Comparison of ENCODE assay signal across 8 mouse cellular contexts in the genomic region with DNA sequence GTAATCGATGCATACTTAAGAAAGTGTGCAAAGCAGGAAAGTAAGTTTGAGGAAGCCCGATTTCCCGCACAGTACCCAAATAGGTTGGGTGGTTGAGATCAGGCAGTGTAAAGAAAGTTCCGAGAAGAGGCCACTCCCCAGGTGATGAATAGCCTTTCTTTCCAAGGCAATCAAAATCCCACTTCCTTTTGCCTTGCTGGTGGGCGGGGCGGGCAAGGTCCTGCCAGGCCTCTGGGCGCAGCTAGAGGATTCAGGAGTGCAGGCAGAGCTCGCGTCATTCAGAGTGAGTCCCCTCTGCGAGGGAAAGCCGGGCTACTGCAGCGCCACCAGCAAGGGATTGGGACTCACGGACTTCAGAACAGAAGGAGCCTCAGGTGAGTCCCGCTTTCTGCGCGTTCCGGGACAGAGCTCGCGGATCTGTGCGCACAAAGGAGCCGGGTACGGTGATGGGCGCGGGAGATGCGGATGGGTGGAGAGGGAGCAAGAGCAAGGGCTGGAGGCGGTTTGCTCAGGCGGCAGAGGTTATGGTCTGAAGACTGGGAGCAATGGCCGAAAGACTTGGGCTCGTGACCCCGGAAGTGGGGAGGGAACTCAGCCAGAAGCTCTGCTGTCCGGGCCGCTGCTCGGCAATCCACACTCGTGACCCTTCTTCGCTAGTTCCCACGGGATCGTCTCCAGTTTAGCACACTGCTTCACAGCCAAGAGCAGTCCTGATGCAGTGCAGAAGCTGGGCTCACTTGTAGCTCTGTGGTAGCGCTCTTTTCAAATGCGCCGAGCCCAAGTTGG. TPM values are rescaled to one million over a fixed set of nuclear protein-coding genes. Genes with fewer than 3 reads are reported as not detected.
A peak's percentile ranks its signal among the peaks of the same experiment; 100 is the strongest.
DNase-seq lines count a peak whose midpoint lies in the region; ATAC-seq and TF ChIP-seq lines count a peak whose summit lies in the region.

No protein-coding gene starts in this region.

- no peaks in the 10 kb centered on the region for H3K36me3 ChIP-seq in heart, embryonic 13.5 days
- H3K36me3 ChIP-seq in kidney, embryonic 16.5 days (ENCODE audit: insufficient read depth, low read length), result no peaks in the 10 kb centered on the region
- no peaks in the 10 kb centered on the region for H3K36me3 ChIP-seq in liver, embryonic 12.5 days
- H3K36me3 ChIP-seq in splenic B cell, adult 2 months (ENCODE audit: control insufficient read depth, insufficient read depth, low read length, poor library complexity, severe bottlenecking), result no peaks in the 10 kb centered on the region

- peak overlapping the region; percentile 98 for H3K27ac ChIP-seq in heart, embryonic 13.5 days (replicated peaks)
- peak overlapping the region; percentile 99 for H3K27ac ChIP-seq in kidney, embryonic 16.5 days (ENCODE audit: low read length)
- peak overlapping the region; percentile 84 for H3K27ac ChIP-seq in liver, embryonic 12.5 days

- peak; percentile 65 for DNase-seq in CD4-positive, CD25-positive, alpha-beta regulatory T cell, adult 2 months (ENCODE audit: low read depth, low spot score)
- DNase-seq in brain, embryonic 14.5 days (ENCODE audit: low read depth), result peak; percentile 86
- DNase-seq in naive thymus-derived CD4-positive, alpha-beta T cell, adult 2 months (ENCODE audit: low read depth), result peak; percentile 42
- peak; percentile 54 for DNase-seq in splenic B cell, adult 2 months (ENCODE audit: low read depth, low spot score)

- peak; percentile 78 for ATAC-seq in erythroid progenitor cell, adult 5-6 weeks (replicated peaks; ENCODE audit: low FRiP score, poor library complexity, severe bottlenecking)
- peak; percentile 79; the same call in 1 of the 2 replicates for ATAC-seq in heart, embryonic 13.5 days (ENCODE audit: extremely low read depth, insufficient number of reproducible peaks, low FRiP score, low TSS enrichment)
- peak; percentile 97 for ATAC-seq in kidney, embryonic 16.5 days (ENCODE audit: low FRiP score, low TSS enrichment)
- peak; percentile 85 for ATAC-seq in liver, embryonic 12.5 days

- H3K9ac ChIP-seq in heart, embryonic 13.5 days, result peak overlapping the region; percentile 89
- H3K9ac ChIP-seq in kidney, embryonic 16.5 days (replicated peaks; ENCODE audit: low read length), result peak overlapping the region; percentile 83
- peak overlapping the region; percentile 72 for H3K9ac ChIP-seq in liver, embryonic 12.5 days

- no peak for TF ChIP-seq CTCF in brain, embryonic 14.5 days (IDR thresholded peaks at IDR 0.05; ENCODE audit: borderline replicate concordance, extremely low read depth, insufficient read depth, insufficient read length)

- no peaks in the 10 kb centered on the region for H3K27me3 ChIP-seq in heart, embryonic 13.5 days (replicated peaks)
- H3K27me3 ChIP-seq in kidney, embryonic 16.5 days (ENCODE audit: insufficient read depth, low read length), result no peaks in the 10 kb centered on the region
- no peaks in the 10 kb centered on the region for H3K27me3 ChIP-seq in liver, embryonic 12.5 days (replicated peaks)
- H3K27me3 ChIP-seq in splenic B cell, adult 2 months (ENCODE audit: control insufficient read depth, insufficient read depth, low read length, poor library complexity, severe bottlenecking), result no peaks in the 10 kb centered on the region

- H3K4me1 ChIP-seq in heart, embryonic 13.5 days, result peaks cover 30% of the 10 kb centered on the region
- peaks cover 29% of the 10 kb centered on the region for H3K4me1 ChIP-seq in kidney, embryonic 16.5 days (ENCODE audit: insufficient read depth, low read length)
- H3K4me1 ChIP-seq in liver, embryonic 12.5 days, result peaks cover 36% of the 10 kb centered on the region

- peak overlapping the region; percentile 79 for H3K4me2 ChIP-seq in heart, embryonic 13.5 days
- peak overlapping the region; percentile 60 for H3K4me2 ChIP-seq in kidney, embryonic 16.5 days (replicated peaks; ENCODE audit: low read depth, low read length)
- peak overlapping the region; percentile 76 for H3K4me2 ChIP-seq in liver, embryonic 12.5 days

- peak overlapping the region; percentile 80 for H3K4me3 ChIP-seq in heart, embryonic 13.5 days
- H3K4me3 ChIP-seq in kidney, embryonic 16.5 days (ENCODE audit: low read length), result peak overlapping the region; percentile 71
- peak overlapping the region; percentile 67 for H3K4me3 ChIP-seq in liver, embryonic 12.5 days

- TF ChIP-seq POLR2A in brain, embryonic 14.5 days (IDR thresholded peaks at IDR 0.05; ENCODE audit: borderline replicate concordance, extremely low read depth, insufficient read depth, insufficient read length, poor library complexity, severe bottlenecking), result no peak; the same call in 1 of the 2 replicates

- H3K9me3 ChIP-seq in heart, embryonic 13.5 days, result no peaks in the 10 kb centered on the region
- H3K9me3 ChIP-seq in kidney, embryonic 16.5 days (ENCODE audit: low read length), result no peaks in the 10 kb centered on the region; the same call in 1 of the 2 replicates
- H3K9me3 ChIP-seq in liver, embryonic 12.5 days (replicated peaks), result no peaks in the 10 kb centered on the region

- under 1% methylated on average over 40 of the region's 40 CpGs for WGBS in heart, embryonic 13.5 days
- under 1% methylated on average over 40 of the region's 40 CpGs for WGBS in kidney, embryonic 16.5 days
- under 1% methylated on average over 40 of the region's 40 CpGs for WGBS in liver, embryonic 12.5 days (ENCODE audit: insufficient replicate concordance)

RNA-seq across cellular contexts. Expression of gene Plscr1, which starts 0.6 kb away (rescaled TPM):
- 5.2 and 5.3 TPM in 2 replicates for polyA plus RNA-seq in brain, embryonic 14.5 days (2012; rRNA removed)
- total RNA-seq in erythroid progenitor cell, adult 5-6 weeks (2015; ENCODE audit: low replicate concordance), result 17.6 and 31.7 TPM in 2 replicates
- 6.1 and 6.9 TPM in 2 replicates for total RNA-seq in erythroid progenitor cell, adult 5-6 weeks (2017; ENCODE audit: low replicate concordance)
- 31.7 and 32.3 TPM in 2 replicates for polyA plus RNA-seq in heart, embryonic 13.5 days (2015; fragmentation: Nextera tagmentation; extraction: Ambion mirVana)
- 82.2 and 82.5 TPM in 2 replicates for polyA plus RNA-seq in kidney, embryonic 16.5 days (2015; fragmentation: Nextera tagmentation; extraction: Ambion mirVana)
- polyA plus RNA-seq in liver, embryonic 12.5 days (2016; fragmentation: Nextera tagmentation; extraction: Ambion mirVana), result 23.1 and 23.8 TPM in 2 replicates

RNA-seq across cellular contexts. Expression of gene Plscr2, which starts 25.2 kb away (rescaled TPM):
- polyA plus RNA-seq in brain, embryonic 14.5 days (2012; rRNA removed), result 0.29 and 0.46 TPM in 2 replicates
- total RNA-seq in erythroid progenitor cell, adult 5-6 weeks (2015; ENCODE audit: low replicate concordance), result 1.4 TPM in 1 of 2 replicates, not detected in the other
- total RNA-seq in erythroid progenitor cell, adult 5-6 weeks (2017; ENCODE audit: low replicate concordance), result 0.26 TPM in 1 of 2 replicates, not detected in the other
- polyA plus RNA-seq in heart, embryonic 13.5 days (2015; fragmentation: Nextera tagmentation; extraction: Ambion mirVana), result 7.2 and 8.5 TPM in 2 replicates
- polyA plus RNA-seq in kidney, embryonic 16.5 days (2015; fragmentation: Nextera tagmentation; extraction: Ambion mirVana), result 42.7 and 47.8 TPM in 2 replicates
- 0.38 and 0.76 TPM in 2 replicates for polyA plus RNA-seq in liver, embryonic 12.5 days (2016; fragmentation: Nextera tagmentation; extraction: Ambion mirVana)

RNA-seq across cellular contexts. Expression of gene Plscr5, which starts 57.4 kb away (rescaled TPM):
- polyA plus RNA-seq in brain, embryonic 14.5 days (2012; rRNA removed), result 0.29 and 0.40 TPM in 2 replicates
- total RNA-seq in erythroid progenitor cell, adult 5-6 weeks (2015; ENCODE audit: low replicate concordance), result not detected in 2 replicates
- not detected in 2 replicates for total RNA-seq in erythroid progenitor cell, adult 5-6 weeks (2017; ENCODE audit: low replicate concordance)
- not detected in 2 replicates for polyA plus RNA-seq in heart, embryonic 13.5 days (2015; fragmentation: Nextera tagmentation; extraction: Ambion mirVana)
- not detected in 2 replicates for polyA plus RNA-seq in kidney, embryonic 16.5 days (2015; fragmentation: Nextera tagmentation; extraction: Ambion mirVana)
- polyA plus RNA-seq in liver, embryonic 12.5 days (2016; fragmentation: Nextera tagmentation; extraction: Ambion mirVana), result not detected in 2 replicates

RNA-seq across cellular contexts. Expression of gene 1700057G04Rik, which starts 59.0 kb away (rescaled TPM):
- not detected in 2 replicates for polyA plus RNA-seq in brain, embryonic 14.5 days (2012; rRNA removed)
- total RNA-seq in erythroid progenitor cell, adult 5-6 weeks (2015; ENCODE audit: low replicate concordance), result not detected in 2 replicates
- not detected in 2 replicates for total RNA-seq in erythroid progenitor cell, adult 5-6 weeks (2017; ENCODE audit: low replicate concordance)
- not detected in 2 replicates for polyA plus RNA-seq in heart, embryonic 13.5 days (2015; fragmentation: Nextera tagmentation; extraction: Ambion mirVana)
- polyA plus RNA-seq in kidney, embryonic 16.5 days (2015; fragmentation: Nextera tagmentation; extraction: Ambion mirVana), result not detected in 2 replicates
- polyA plus RNA-seq in liver, embryonic 12.5 days (2016; fragmentation: Nextera tagmentation; extraction: Ambion mirVana), result not detected in 2 replicates

Comparison
In these comparisons a context has a peak if more than half of its experiments do, and no peak if none do; other contexts are left out.
1. Peak in every context shown above with its lines: DNase-seq, ATAC-seq, H3K4me3 ChIP-seq and H3K27ac ChIP-seq.